Mouse (Mus musculus): ENCODE results near the gene Spag5. TPM values are rescaled to one million over a fixed set of nuclear protein-coding genes. Genes with fewer than 3 reads are reported as not detected.
A peak's percentile ranks its signal among the peaks of the same experiment; 100 is the strongest.

Spag5 gene
- polyA plus RNA-seq, 1 experiment from 2014 or later = 33.6 TPM

- H3K4me3 ChIP-seq = no peak overlapping the region
- H3K4me2 ChIP-seq (replicated peaks) = 0 out of 2 replicates have a peak overlapping the region, but pooled peaks have one; percentile 7
- no peak overlapping the region for H3K27ac ChIP-seq
- WGBS = 96% methylated on average over 12 of the region's 12 CpGs
- H3K27me3 ChIP-seq (replicated peaks) = no peaks in the 10 kb centered on the region
- ATAC-seq (ENCODE audit: low FRiP score, low read depth) = no peak
- H3K36me3 ChIP-seq = peaks cover 15% of the 10 kb centered on the region
- H3K9me3 ChIP-seq = no peaks in the 10 kb centered on the region
- H3K9ac ChIP-seq = no peak overlapping the region
- H3K4me1 ChIP-seq = peaks cover 20% of the 10 kb centered on the region
Observed at GRCm38 (mm10) chr11:78324965-78325364, 23.6 kb downstream of the Spag5 start.

GRCm38 (mm10) chr11:78327215-78327614 is 25.9 kb downstream of the Spag5 start:
- peaks cover 19% of the 10 kb centered on the region for H3K4me1 ChIP-seq
- no peak overlapping the region for H3K4me2 ChIP-seq (replicated peaks)
- no peaks in the 10 kb centered on the region for H3K9me3 ChIP-seq
- H3K36me3 ChIP-seq = peaks cover under 1% of the 10 kb centered on the region
- no peak overlapping the region for H3K27ac ChIP-seq
- ATAC-seq (ENCODE audit: low FRiP score, low read depth) = no peak
- H3K4me3 ChIP-seq = no peak overlapping the region
- WGBS = 89% methylated on average over 4 of the region's 4 CpGs
- no peak overlapping the region for H3K9ac ChIP-seq
- no peaks in the 10 kb centered on the region for H3K27me3 ChIP-seq (replicated peaks)

DNA sequence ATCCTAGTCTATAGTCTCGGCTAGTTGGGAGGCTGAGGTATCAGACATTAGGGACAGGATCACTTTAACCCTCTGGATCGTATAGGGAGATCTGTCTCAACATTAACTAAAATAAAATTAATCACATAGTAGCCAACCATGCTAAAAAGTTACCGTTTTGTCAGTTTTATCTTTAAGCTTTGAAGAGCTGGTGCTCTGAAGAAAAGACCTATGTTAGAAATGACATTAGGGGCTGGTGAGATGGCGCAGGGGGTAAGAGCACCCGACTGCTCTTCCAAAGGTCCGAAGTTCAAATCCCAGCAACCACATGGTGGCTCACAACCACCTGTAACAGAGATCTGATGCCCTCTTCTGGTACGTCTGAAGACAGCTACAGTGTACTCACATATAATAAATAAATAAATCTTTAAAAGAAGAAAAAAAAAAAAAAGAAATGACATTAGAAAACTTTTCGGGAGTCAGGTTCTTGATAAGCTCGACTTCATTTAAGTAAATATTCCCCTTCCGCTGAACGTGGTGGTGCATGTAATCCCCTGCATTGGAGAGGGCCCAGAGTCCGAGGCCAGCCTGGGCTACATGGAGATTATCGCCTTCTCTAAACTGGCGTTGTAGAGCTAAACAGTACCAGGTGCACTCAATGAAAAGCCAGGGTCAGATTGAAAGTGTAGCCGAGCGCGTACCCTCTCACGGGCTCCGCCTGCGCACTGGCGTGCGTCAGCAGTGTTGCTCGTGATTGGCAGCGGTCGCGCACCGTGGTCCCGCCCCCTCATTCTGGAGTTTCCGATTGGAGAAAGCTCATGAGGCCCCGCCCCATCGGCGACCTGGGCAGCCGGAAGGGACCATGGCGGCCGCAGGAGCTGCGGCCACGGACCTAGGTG is 26.5 kb downstream of the Spag5 start, which contains the start of gene Pigs:
TSS of gene Pigs (plus strand) at position 782 of the 878 bp plus-strand sequence.
- Histone ChIP-seq H3K4me3 (peak within 1 kb of the TSS; percentile 92), H3K9me3 (no peaks in the 10 kb centered on the region), H3K36me3 (peaks cover 7% of the 10 kb centered on the region), H3K9ac (peak within 1 kb of the TSS; percentile 81), H3K4me2 (replicated peaks) (peak within 1 kb of the TSS; percentile 91), H3K27ac (no peak within 1 kb of the TSS), H3K27me3 (replicated peaks) (no peaks in the 10 kb centered on the region), H3K4me1 (peaks cover 13% of the 10 kb centered on the region)
- ATAC-seq (ENCODE audit: low FRiP score, low read depth) = peak; percentile 91
- WGBS = 14% methylated on average over 37 of the region's 37 CpGs

- H3K27me3 ChIP-seq (replicated peaks) = no peaks in the 10 kb centered on the region
- H3K36me3 ChIP-seq = peaks cover 14% of the 10 kb centered on the region
- H3K9ac ChIP-seq = peak overlapping the region; percentile 81
- 1% methylated on average over 41 of the region's 41 CpGs for WGBS
- peak; percentile 64 for ATAC-seq (ENCODE audit: low FRiP score, low read depth)
- H3K4me3 ChIP-seq = peak overlapping the region; percentile 92
- no peaks in the 10 kb centered on the region for H3K9me3 ChIP-seq
- H3K4me2 ChIP-seq (replicated peaks) = peak overlapping the region; percentile 91
- H3K4me1 ChIP-seq = peaks cover 9% of the 10 kb centered on the region
- H3K27ac ChIP-seq = no peak overlapping the region
Observed at GRCm38 (mm10) chr11:78328512-78329056, 27.3 kb downstream of the Spag5 start.

DNA sequence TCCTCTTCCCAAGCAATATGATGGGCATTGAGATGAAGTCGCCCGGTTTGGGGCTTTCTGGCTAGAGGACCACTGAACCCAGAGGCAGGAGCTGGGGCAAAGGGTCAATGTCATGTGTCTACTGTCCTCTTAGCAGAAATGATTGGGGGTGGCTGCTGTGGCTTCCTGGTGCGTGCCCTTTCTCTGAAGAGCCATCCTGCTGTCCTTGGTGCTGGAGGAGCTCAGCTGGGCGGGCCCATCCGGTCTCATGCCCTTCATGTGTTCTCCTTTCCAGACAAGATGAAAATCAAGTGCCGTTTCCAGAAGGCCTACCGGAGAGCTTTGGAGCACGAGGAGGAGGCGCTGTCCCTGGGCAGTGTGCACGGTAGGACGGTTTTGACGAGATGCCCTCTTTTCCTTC is 31.3 kb downstream of the Spag5 start:
- Histone ChIP-seq H3K4me2 (replicated peaks) (no peak overlapping the region), H3K27me3 (replicated peaks) (no peaks in the 10 kb centered on the region), H3K27ac (no peak overlapping the region), H3K9me3 (no peaks in the 10 kb centered on the region), H3K9ac (no peak overlapping the region), H3K36me3 (peaks cover 45% of the 10 kb centered on the region), H3K4me3 (no peak overlapping the region), H3K4me1 (peaks cover 9% of the 10 kb centered on the region)
- ATAC-seq (ENCODE audit: low FRiP score, low read depth) = no peak
- WGBS = 97% methylated on average over 12 of the region's 12 CpGs

DNA sequence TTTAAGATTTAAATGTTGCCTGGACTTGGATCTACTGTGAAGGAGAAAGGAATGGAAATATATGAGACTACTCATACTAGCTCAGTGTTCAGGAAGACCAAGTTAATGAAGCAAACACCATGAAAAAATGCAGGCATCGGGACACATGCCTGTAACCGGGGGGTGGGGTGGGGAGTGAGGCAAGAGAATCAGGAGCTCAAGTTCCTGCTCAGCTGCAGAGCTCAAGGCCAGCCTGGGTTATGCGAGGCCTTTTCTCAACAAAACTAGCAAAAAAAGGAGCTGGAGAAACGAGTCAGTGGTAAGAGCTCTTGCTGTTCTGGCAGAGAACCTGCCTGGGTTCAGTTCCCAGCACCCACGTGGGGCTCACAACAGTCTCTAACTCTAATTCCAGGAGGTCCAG is 32.7 kb downstream of the Spag5 start:
- ATAC-seq (ENCODE audit: low FRiP score, low read depth) = no peak
- 86% methylated on average over 5 of the region's 5 CpGs for WGBS
- Histone ChIP-seq H3K9me3 (no peaks in the 10 kb centered on the region), H3K4me3 (no peak overlapping the region), H3K27me3 (replicated peaks) (no peaks in the 10 kb centered on the region), H3K36me3 (peaks cover 55% of the 10 kb centered on the region), H3K9ac (no peak overlapping the region), H3K4me2 (replicated peaks) (no peak overlapping the region), H3K27ac (no peak overlapping the region), H3K4me1 (peaks cover 4% of the 10 kb centered on the region)

- H3K27ac ChIP-seq = no peak overlapping the region
- no peak overlapping the region for H3K4me3 ChIP-seq
- 95% methylated on average over 8 of the region's 8 CpGs for WGBS
- no peaks in the 10 kb centered on the region for H3K4me1 ChIP-seq
- H3K27me3 ChIP-seq (replicated peaks) = no peaks in the 10 kb centered on the region
- no peak for ATAC-seq (ENCODE audit: low FRiP score, low read depth)
- H3K9me3 ChIP-seq = no peaks in the 10 kb centered on the region
- no peak overlapping the region for H3K4me2 ChIP-seq (replicated peaks)
- H3K36me3 ChIP-seq = peaks cover 82% of the 10 kb centered on the region
- no peak overlapping the region for H3K9ac ChIP-seq
Observed at GRCm38 (mm10) chr11:78337040-78337439, 35.7 kb downstream of the Spag5 start.

GRCm38 (mm10) chr11:78341702-78342101 is 40.4 kb downstream of the Spag5 start:
- Histone ChIP-seq H3K9ac (no peak overlapping the region), H3K4me3 (no peak overlapping the region), H3K9me3 (no peaks in the 10 kb centered on the region), H3K27me3 (replicated peaks) (no peaks in the 10 kb centered on the region), H3K4me2 (replicated peaks) (no peak overlapping the region), H3K4me1 (peaks cover 27% of the 10 kb centered on the region), H3K27ac (no peak overlapping the region), H3K36me3 (peaks cover 45% of the 10 kb centered on the region)
- 90% methylated on average over 12 of the region's 12 CpGs for WGBS
- ATAC-seq (ENCODE audit: low FRiP score, low read depth) = no peak

- WGBS = 2% methylated on average over 63 of the region's 66 CpGs
- no peaks in the 10 kb centered on the region for H3K9me3 ChIP-seq
- H3K9ac ChIP-seq = peak within 1 kb of the TSS; percentile 93
- peaks cover 31% of the 10 kb centered on the region for H3K4me1 ChIP-seq
- H3K27me3 ChIP-seq (replicated peaks) = no peaks in the 10 kb centered on the region
- H3K36me3 ChIP-seq = peaks cover 42% of the 10 kb centered on the region
- peak within 1 kb of the TSS; percentile 89 for H3K4me3 ChIP-seq
- ATAC-seq (ENCODE audit: low FRiP score, low read depth) = peak; percentile 81
- peak within 1 kb of the TSS; percentile 68; the same call in 1 of the 2 replicates for H3K27ac ChIP-seq
- H3K4me2 ChIP-seq (replicated peaks) = peak within 1 kb of the TSS; percentile 90
Observed at GRCm38 (mm10) chr11:78343381-78344327, 42.3 kb downstream of the Spag5 start, which contains the start of gene Unc119. Gene Unc119 (plus strand): TSS chr11:78343482.

- ATAC-seq (ENCODE audit: low FRiP score, low read depth) = no peak; the same call in 1 of the 2 replicates
- 88% methylated on average over 6 of the region's 6 CpGs for WGBS
- no peak overlapping the region for H3K27ac ChIP-seq
- H3K36me3 ChIP-seq = peaks cover 40% of the 10 kb centered on the region
- H3K4me1 ChIP-seq = peaks cover 31% of the 10 kb centered on the region
- H3K4me2 ChIP-seq (replicated peaks) = peak overlapping the region; percentile 90
- H3K4me3 ChIP-seq = peak overlapping the region; percentile 89
- H3K9ac ChIP-seq = peak overlapping the region; percentile 93
- H3K9me3 ChIP-seq = no peaks in the 10 kb centered on the region
- H3K27me3 ChIP-seq (replicated peaks) = no peaks in the 10 kb centered on the region
Observed at GRCm38 (mm10) chr11:78344328-78344889, 43.1 kb downstream of the Spag5 start.

DNA sequence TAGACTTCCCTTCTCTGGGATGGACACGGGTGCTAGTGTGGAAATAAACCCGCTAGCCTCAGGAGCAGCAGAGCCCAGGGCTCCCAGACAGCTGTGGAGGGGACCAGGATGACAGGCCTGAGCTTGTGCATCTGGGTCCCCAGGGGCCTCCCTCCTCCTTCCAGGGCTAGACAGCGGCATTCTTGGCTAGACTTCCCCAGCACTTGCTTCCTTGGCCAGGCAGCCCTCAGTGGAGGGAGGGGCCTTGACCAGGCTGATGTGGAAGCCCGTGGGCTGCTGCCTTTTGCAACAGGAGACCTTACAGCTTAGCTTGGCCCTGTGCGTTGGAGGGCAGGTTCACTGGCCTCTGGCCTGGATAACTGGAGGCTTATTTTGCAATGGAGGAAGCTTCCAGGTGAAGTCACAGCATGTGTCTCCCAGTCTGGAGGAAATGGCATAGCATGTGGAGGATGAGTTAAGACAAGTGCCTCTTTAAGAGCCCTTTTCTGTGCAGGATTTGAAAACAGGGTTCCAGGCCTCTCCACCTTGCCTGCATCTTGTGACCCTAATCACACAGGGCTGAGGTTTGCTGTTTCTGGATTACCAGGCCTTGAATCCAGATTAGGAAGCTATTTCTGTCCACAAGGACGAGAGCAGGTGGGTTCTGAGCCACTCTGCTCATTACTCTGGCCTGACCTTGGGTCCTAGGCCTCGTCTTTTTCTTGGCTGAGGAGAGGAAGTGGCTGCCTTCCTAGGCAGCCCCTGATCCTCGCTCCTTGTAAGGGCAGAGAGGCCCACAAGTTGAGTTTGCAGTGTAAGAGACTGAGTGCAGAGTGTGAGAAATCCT is 43.8 kb downstream of the Spag5 start:
- Histone ChIP-seq H3K27me3 (replicated peaks) (no peaks in the 10 kb centered on the region), H3K4me3 (no peak overlapping the region), H3K4me1 (peaks cover 31% of the 10 kb centered on the region), H3K9ac (peak overlapping the region; percentile 35; the same call in 1 of the 2 replicates), H3K4me2 (replicated peaks) (peak overlapping the region; percentile 90), H3K27ac (no peak overlapping the region), H3K9me3 (no peaks in the 10 kb centered on the region), H3K36me3 (peaks cover 33% of the 10 kb centered on the region)
- WGBS = 64% methylated on average over 8 of the region's 8 CpGs
- ATAC-seq (ENCODE audit: low FRiP score, low read depth) = no peak
